Mouse (Mus musculus): ENCODE measurements around the gene Paqr9.

Paqr9 gene

DNA sequence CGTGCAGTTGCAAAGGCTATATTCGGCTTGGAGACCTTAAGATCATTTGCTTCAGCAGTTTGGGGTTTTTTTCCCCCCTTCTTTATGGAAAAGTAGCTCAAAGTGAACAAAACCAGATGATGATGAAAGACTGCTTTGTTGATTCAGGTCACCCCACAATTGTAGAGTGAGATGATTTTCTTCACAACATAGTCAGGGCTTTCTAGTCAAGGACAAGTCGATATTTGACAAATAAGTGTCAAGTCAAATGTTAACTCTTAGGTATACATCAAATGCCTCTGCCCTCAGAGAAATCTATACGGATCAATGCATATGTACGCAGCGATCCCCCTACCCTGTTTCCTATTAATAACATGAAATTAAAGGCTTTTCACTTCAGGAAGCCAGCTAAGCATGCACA is 17.0 kb upstream of the Paqr9 start:
- in situ Hi-C loops (cut with MboI, MseI): loop anchor here (5.0 kb wide), 1 partner anchor 140 kb away; no protein-coding TSS in a partner anchor

DNA sequence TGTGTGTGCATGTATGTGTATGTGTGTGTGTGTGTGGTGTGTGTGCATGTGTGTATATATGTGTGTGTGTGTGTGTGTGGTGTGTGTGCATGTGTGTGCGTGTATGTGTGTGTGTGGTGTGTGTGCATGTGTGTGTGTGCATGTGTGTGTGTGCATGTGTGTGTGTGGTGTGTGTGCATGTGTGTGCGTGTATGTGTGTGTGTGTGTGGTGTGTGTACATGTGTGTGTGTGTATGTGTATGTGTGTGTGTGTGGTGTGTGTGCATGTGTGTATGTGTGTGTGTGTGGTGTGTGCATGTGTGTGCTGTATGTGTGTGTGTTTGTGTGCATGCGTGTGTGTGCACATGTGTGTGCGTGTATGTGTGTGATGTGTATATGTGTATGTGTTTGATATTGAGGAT is 14.9 kb upstream of the Paqr9 start:
- in situ Hi-C loops (cut with MboI, MseI): loop anchor here (5.0 kb wide), 1 partner anchor 138 kb away; no protein-coding TSS in a partner anchor

DNA sequence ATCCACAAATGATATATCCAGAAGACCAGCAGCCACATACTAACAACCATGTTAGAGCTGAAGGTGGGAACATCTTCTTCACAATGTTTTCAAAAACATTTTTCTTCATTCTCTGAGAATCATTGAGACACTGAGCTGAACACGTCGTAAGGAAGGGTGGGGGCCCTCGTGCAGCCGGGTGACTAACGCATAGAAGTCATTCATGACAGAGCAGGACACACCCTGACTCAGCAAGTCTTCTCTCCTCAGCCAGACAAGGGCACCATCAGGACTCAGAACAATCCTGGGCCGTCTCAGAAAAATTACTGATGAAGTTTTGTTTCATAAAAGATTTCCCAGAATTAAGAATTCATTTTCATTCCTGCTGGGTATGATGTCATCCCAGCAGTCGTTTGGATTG is 12.8 kb upstream of the Paqr9 start:
- in situ Hi-C loops (cut with MboI, MseI): no loop called here

DNA sequence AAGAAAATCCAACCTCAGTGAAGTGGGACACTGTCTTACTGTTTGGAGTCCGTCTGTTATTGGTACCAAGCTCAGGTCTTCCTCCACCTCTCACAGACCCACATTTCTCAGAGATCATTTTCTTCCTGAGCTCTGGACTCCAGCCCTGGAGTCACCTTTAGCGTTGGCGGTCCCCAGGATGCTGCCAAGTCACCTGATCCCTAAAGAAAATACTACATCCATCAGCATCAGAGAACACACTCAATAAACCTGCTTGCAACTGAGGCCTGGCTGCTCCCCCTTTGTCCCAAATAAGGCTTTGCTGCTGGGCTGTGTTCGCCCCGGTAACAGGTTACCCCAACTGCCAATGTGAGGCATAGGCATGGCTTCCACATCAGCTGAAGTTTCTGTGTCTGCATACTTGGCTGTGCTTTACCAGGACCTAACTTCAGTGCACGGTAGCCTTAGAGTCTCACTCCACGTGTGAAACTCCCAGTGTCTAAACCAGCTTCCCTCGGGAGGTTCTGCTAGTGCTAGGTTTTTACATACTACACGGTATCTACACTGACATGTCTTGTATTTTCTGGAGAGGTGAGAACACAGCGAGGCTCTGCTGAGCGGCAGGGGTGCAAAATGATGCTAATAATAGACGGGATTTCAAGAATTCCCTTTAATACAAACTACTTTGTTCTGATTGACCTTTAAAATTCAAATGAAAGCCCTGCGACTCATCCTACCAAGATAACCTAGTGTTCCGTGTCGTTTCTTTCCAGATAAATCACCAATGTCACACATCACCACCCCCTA is 9.6 kb upstream of the Paqr9 start:
- in situ Hi-C loops (cut with MboI, MseI): loop anchor here (5.0 kb wide), 1 partner anchor 52 kb away; no protein-coding TSS in a partner anchor

DNA sequence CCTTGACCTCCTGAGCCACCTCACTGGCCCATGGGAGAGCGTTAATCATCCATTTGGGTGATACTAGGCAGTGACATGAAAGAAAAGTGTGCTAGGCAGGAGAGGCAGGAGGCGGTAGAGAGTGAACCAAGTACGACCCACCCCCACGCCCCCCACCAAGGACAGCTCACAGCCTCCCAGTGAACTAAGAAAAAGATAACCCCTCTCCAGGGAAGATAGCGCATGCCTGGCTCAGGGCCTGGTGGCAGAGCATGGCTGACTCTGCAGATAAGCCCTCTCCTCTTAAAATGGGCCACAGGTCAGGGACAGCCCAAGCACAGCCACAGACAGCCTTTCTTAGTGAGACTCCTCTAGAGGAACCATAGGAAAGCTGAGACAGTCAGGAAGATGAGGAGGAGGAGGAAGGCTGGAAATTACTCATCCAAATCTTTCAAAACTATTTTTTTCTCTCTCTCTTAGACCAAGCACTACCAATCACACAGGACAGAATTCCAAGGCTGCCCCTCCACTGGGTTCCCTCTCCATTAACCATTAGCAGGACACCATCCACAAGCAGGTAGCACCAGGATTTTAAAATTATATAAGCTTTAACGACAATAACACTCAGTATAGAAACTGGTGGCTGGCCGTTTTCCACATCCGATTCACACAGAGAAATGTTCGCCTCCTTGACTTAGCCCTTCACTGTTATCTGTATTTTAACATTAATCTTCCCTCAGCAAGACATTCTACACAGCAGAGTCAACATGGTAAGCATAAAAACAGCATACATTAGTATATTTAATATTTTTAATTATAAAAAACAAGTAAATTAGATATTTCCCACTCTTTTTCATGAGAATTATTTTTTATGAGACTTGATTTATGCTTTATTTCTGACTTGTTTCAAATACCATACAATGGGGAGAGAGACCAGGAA is 8.3 kb upstream of the Paqr9 start:
- in situ Hi-C loops (cut with MboI, MseI): loop anchor here (5.0 kb wide), 1 partner anchor 51 kb away; no protein-coding TSS in a partner anchor

DNA sequence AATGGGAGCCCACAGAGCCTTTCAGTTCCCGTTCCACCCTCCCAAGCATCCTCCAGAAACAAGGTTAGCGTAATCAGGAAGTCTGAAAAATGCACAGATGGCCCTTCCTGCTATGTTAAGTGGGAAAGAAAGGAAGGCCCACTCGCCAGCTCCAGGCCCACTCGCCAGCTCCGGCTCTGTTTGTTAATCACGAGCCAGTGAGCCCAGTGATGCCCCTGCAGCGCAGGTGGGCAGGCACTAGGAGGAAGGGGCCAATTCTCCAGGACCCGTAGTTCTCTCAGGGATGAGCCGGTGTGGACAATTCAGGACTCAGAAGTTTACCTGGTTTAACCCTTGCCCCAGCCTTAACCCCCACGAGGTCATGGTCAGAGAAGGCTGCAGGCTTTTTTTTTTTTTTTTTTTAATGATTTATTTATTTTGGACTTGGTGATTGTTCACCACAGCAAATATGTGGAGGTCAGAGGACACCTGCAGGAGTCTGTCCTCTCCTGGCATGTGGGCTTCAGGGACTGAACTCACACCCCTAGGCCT is 7.2 kb upstream of the Paqr9 start:
- in situ Hi-C loops (cut with MboI, MseI): loop anchor here (5.0 kb wide), 1 partner anchor 50 kb away; no protein-coding TSS in a partner anchor

DNA sequence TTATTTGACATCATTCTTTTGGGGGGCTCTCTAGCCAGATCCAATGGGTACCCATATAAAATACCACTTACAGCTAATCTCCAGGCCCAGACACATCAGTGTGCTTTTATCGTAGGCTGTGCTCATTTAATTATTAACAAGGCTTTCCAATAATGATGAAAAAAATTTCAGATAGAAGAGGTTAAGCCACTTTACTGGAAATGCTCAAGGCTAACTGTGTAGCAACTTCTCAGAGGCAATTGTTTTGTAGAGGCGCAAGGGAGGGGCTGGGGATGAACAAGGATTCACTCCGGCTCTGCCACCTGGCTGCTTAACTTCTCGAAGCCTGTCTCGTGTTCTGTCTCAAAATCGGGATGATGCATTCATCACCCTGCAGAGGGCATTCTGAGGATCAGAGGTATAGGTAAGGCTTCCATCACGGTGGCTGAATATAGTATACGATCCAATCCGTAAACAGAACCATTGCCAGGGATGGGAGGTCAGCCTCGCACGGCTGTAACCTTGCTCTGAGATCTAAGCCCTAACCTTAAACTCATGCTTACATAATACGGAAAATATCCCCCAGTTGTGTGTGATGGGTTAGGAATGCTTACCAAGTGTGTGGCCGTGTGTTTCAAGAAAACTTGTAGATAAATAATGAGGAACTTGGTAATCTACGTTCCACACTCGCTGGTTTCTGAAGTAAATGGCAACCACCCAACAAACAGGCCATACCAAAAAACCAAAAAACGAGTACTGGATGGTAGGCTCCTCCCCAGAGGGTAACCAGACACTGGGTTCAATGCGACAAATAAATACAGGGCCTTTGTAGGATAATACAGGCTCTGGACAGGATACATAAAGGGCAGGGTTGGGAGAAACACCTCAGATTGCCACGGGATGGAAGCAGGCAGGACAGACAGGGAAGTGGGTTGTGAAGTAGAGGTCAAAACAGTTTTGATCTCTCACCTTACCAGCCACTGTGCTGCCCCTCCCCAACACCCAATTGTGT is 4.9 kb upstream of the Paqr9 start:
- in situ Hi-C loops (cut with MboI, MseI): loop anchor here (5.0 kb wide), 1 partner anchor 48 kb away; no protein-coding TSS in a partner anchor

DNA sequence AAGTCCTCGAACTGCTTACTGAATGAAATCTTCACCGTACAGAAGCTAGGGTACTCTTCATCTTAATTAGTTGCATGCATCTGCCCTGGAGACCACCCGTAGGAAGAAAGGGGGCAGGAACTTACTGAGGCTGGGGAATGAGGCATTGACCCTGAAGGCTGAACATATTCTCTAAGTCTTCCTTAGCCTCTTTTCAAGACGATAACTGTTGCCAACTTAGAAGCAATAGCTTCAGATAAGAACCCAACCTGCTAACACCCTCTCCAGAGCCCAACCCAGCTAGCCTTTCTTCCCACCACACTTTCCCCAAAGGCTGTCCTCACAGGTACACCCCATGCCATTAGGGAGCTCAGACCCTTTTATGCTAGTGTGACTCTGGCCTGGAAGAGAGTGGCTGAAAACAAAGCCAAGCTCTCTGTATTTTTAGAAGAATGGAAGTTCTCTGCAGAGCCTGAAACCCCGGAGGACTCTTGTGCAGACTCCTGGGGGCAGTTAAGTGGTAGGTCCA is 4.2 kb upstream of the Paqr9 start:
- in situ Hi-C loops (cut with MboI, MseI): no loop called here

DNA sequence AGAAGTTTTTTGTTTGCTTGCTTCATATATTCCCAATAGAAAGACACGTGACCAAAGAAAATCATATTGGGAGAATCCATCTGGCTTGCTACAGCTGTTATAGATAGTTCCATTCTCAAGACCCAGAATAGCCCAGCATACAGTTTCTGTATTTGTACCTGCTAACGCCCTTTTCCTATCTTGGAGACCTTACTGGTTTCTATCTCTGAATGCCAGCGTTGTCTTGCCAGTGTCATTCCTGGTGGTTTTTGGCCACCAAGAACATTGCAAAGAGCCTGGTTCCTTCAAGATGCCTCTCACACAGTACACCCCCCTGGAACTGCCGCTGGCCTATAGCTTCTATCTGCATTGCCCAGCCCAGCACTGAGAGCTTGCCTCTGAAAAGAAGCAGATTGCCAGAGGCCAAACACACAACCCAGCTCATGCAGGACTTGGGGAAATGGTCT is 3.4 kb upstream of the Paqr9 start:
- in situ Hi-C loops (cut with MboI, MseI): no loop called here

DNA sequence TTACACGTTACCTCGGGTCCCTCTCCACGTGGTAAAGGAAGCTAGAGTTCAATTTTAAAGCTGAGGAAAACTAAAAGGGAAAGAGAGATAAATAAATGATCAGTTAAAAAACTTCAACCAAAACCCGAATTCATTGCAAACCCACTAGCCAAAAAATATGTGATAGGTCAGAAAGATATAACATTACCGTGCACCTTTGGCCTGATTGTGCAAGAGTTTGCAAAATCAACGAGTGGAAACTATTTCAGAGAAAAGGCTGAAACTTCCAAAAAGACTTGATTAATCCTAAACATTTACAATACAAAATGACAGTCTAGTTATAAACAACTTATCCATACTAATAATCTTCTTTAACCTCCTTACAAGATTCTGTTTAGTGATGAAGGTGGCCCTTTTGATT is 1.7 kb upstream of the Paqr9 start:
- in situ Hi-C loops (cut with MboI, MseI): no loop called here

DNA sequence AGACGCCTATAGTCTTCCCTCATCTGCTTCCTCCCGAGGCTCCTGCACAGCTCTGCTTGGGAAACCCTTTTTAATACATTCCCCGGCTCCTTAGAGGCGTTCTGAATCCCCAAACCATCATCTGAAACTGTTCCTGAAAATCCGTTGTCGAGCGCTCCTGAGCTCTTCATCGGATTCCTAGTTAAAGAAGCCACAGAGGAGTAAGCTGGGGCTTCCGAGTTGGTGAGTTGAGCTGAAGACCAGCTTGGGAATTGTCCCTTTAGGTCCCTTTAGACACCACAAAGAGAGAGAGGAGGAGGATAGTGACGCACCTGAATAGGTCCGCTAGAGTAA is 765 bp upstream of the Paqr9 start:
- in situ Hi-C loops (cut with MboI, MseI): no loop called here

DNA sequence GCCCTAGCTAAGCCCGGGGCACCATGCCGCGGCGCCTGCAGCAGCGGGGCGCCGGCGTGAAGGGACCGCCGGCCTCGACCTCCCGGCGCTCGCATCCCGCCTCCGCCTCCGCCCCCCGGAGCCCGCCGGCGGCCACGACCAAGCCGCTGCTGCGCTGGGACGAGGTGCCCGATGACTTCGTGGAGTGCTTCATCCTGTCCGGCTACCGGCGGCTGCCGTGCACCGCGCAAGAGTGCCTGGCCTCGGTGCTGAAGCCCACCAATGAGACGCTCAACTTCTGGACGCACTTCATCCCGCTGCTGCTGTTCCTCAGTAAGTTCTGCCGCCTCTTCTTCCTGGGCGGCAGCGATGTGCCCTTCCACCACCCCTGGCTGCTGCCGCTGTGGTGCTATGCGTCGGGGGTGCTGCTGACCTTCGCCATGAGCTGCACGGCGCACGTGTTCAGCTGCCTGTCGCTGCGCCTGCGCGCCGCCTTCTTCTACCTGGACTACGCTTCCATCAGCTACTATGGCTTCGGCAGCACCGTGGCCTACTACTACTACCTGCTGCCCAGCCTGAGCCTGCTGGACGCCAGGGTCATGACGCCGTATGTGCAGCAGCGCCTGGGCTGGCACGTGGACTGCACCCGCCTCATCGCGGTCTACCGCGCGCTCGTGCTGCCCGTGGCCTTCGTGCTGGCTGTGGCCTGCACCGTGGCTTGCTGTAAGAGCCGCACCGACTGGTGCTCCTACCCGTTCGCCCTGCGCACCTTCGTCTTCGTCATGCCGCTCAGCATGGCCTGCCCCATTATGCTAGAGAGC is 679 bp downstream of the Paqr9 start:
- in situ Hi-C loops (cut with MboI, MseI): no loop called here

DNA sequence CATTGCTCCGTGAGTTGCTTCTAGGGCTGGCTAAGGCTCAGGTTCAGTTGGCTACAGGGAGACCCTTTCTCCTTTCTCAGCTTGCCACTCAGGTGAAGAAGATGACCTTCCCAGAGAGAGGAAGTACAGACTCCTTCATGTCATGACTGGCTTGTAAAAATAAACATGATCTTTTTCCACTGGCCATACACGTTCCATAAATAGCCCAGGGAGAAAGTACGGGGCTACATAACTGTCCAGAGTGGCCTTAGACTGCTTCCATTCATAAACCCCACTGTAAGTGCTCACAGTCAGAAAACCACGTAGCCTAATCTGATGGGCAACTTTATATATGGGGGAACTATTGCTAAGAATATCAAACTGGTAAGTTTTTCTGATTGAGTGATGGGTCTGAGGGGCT is 4.6 kb downstream of the Paqr9 start:
- in situ Hi-C loops (cut with MboI, MseI): no loop called here

DNA sequence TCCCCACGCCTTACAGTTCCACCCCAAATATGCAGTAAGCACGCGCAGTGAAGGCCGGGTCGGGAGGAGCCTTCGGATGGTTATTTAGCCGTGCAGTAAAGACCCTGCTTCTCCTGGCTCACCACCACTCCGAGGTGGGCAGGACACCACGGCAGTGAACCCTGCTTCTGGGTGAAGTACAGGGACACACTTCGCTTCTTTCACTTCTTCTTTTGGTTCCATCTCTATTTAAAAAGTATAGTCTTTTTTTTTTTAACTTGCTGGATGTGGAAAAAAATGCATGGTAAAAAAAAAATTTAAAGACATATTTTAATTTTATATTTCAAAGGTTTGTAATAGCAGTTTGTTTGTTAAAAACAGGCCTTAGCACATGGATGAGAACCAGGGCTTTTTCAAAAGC is 6.9 kb downstream of the Paqr9 start:
- in situ Hi-C loops (cut with MboI, MseI): no loop called here

DNA sequence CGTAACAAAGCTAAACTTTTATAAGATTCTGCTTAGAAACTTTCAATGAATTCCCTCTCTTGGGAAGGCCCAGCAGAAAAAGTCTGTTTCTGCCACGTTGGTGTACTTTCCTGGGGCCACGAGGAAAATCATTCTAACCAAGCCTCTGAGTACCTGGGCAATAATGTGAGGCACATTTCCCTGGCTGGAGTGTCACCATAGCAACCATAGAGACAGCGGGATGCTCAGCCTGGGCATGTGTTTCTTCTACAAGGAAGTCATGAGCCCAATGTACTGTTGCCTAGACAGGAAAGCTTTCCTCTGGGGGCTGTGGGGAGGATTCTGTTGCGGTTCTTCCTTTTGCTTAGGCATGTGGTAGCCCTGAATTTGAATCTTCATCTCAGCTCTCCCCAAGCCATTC is 7.5 kb downstream of the Paqr9 start:
- in situ Hi-C loops (cut with MboI, MseI): no loop called here

DNA sequence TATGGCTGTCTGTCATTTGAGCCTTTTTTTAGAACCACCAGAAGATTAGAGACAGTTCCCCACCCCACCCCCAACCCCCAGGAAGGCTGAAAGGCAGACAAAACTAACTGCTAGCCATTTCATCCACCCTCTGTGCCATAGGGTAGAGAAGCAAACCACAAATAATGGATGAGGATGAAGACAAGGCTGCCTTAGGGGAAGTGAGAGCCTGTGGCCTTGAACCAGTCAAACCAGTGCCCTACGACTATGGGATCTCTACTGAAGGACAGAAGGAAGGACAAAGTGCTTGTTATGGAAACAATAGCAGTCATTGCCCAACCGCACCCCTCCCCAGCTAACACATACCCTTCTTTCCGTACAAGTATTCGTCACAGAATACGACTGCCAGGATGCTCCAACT is 9.8 kb downstream of the Paqr9 start:
- in situ Hi-C loops (cut with MboI, MseI): no loop called here

DNA sequence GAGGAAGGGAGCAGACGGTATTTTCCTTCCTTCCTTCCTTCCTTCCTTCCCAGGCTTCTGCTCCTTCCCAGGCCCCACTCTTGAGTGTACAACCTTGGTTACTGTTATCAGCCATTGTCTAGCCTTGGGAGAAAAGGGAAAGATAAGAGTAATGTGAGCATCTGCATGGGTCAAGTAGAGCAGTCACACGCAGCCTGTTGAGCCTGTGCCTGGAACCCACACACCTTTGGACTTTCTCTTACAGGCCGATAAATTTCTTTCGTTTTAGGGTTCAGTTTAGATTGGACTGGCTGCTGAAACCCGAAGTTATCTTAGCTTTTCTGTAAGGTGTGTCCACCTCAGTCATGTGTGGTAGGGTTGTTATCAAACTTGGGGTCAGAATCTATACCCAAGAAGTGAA is 10.5 kb downstream of the Paqr9 start:
- in situ Hi-C loops (cut with MboI, MseI): no loop called here

DNA sequence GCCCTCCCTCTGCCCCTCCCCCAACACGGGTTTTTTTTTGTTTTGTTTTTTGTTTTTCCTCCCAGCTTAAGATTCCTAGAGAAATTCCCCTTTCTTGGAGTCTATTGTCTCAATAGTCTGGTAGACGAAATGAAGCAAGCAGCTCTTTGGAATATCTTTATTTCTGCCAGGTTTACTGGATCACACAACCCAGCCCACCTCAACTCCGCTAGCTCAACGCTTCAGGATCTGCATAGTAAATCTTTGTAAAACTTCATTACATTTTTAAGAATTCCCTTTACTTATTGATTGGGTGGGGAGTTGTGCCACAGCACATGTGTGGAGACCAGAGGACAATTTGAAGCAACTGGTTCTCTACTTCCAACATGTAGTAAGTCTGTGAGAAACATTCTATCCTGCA is 11.1 kb downstream of the Paqr9 start:
- in situ Hi-C loops (cut with MboI, MseI): no loop called here

DNA sequence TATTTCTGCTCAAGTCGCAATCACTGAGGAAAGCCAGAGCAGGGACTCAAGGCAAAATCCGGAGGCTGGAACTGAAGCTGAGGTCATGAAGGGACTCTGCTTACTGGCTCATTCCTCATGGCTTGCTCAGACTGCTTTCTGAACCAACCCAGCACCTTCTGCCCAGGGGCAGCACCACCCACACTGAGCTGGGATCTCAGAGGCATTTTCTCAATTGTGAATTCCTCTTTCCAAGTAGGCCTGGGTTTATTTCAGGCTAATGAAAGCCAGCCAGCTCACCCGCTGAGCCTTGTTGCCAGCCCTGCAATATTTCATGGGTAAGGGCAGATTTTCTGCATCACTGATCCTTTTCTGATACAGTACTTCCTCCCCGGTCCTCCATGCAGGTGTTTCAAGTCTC is 12.0 kb downstream of the Paqr9 start:
- in situ Hi-C loops (cut with MboI, MseI): no loop called here

DNA sequence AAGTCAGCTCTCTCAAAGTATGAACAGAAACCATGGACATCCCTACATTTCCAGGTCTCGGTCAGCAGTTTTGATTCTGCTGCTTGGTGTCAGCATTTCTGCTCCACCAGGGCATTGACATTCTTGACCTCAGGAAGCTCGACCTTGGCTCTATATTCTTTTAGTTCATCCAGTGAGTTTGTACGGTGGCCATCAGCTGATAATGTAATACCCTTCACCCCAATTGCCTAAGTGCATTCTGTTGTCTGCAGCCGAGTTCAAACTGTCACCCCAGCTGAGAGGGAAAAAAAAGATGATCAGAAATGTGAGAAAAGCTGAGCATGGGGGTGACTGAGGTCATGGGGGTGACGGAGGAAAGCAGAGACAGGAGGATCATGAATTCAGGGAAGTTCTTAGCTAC is 13.1 kb downstream of the Paqr9 start:
- in situ Hi-C loops (cut with MboI, MseI): no loop called here
